10 mouse cellular contexts compared by ENCODE assay signal in the genomic region with DNA sequence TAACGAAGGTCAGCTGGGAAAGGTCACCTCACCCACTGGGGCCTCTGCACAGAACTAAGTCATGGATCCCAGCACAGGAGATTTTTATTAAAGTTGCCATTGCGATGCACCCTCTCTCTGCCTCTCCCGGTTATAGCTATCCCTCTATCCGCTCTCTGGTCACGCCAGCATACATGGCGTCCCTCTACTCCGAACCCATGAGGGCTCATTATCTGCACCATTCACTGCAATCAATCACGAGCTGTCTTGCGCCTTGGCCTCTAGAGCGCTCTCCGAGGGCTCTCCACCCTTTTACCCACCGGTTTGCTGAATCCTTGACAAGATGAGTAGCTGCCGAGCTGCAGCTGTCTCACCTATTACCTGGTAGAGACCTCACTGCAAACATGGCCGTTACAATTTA. TPM values are rescaled to one million over a fixed set of nuclear protein-coding genes. Genes with fewer than 3 reads are reported as not detected.
DNase-seq lines count a peak whose midpoint lies in the region; ATAC-seq and TF ChIP-seq lines count a peak whose summit lies in the region.
"Had no signal": no experiment of that assay in that cellular context is flagged by ENCODE, and none has a peak within 500 bp of the region (broad histone marks: within the 10 kb centered on the region; RNA-seq: fewer than 3 reads in every experiment).

No protein-coding gene starts in this region.

- peak in 1 of 2 experiments; percentile 5 for DNase-seq in heart, adult 2 months
- no peak for DNase-seq in heart, postnatal 14 days
- DNase-seq in urinary bladder, adult 2 months (ENCODE audit: low spot score): no peak
- DNase-seq in MN1 (ENCODE audit: low spot score): no peak
- DNase-seq in thymus, postnatal 36 days: no peak
- DNase-seq: kidney, adult 18-20 months; right cerebral cortex, postnatal 4 days had no signal

- peak overlapping the region; percentile 83 for H3K27ac ChIP-seq in heart, adult 2 months
- H3K27ac ChIP-seq in forebrain, embryonic 12.5 days: peak overlapping the region; percentile 56; the same call in 1 of the 2 replicates
- H3K27ac ChIP-seq in limb, embryonic 12.5 days: no peak overlapping the region
- H3K27ac ChIP-seq in midbrain, embryonic 16.5 days (ENCODE audit: low read length): 0 out of 2 replicates have a peak overlapping the region, but pooled peaks have one; percentile 34

- H3K4me2 ChIP-seq in forebrain, embryonic 12.5 days: no peak overlapping the region
- H3K4me2 ChIP-seq in limb, embryonic 12.5 days: 0 out of 2 replicates have a peak overlapping the region, but pooled peaks have one; percentile 8
- H3K4me2 ChIP-seq in midbrain, embryonic 16.5 days (ENCODE audit: low read length): peak overlapping the region; percentile 33

- H3K27me3 ChIP-seq in heart, adult 2 months (ENCODE audit: control insufficient read depth, insufficient read depth, low read length): no peaks in the 10 kb centered on the region
- H3K27me3 ChIP-seq in forebrain, embryonic 12.5 days: no peaks in the 10 kb centered on the region
- no peaks in the 10 kb centered on the region for H3K27me3 ChIP-seq in limb, embryonic 12.5 days
- H3K27me3 ChIP-seq in midbrain, embryonic 16.5 days (ENCODE audit: control insufficient read depth, insufficient read depth, low read depth, low read length): no peaks in the 10 kb centered on the region

- H3K36me3 ChIP-seq in heart, adult 2 months (ENCODE audit: control insufficient read depth, insufficient read depth, low read length): peaks cover 6% of the 10 kb centered on the region
- H3K36me3 ChIP-seq in forebrain, embryonic 12.5 days (replicated peaks): peaks cover 17% of the 10 kb centered on the region
- peaks cover 16% of the 10 kb centered on the region for H3K36me3 ChIP-seq in limb, embryonic 12.5 days
- peaks cover 2% of the 10 kb centered on the region; the same call in 1 of the 2 replicates for H3K36me3 ChIP-seq in midbrain, embryonic 16.5 days (ENCODE audit: control insufficient read depth, insufficient read depth, low read length)

- TF ChIP-seq CTCF in heart, adult 2 months (IDR thresholded peaks at IDR 0.05): no peak

- 89% methylated on average over 14 of the region's 14 CpGs for WGBS in heart, adult 2 months
- 73% methylated on average over 14 of the region's 14 CpGs for WGBS in forebrain, embryonic 12.5 days
- 50% methylated on average over 14 of the region's 14 CpGs for WGBS in limb, embryonic 12.5 days
- WGBS in midbrain, embryonic 16.5 days: 56% methylated on average over 14 of the region's 14 CpGs

- no peak overlapping the region for H3K4me3 ChIP-seq in heart, adult 2 months
- H3K4me3 ChIP-seq in forebrain, embryonic 12.5 days (replicated peaks): no peak overlapping the region
- no peak overlapping the region for H3K4me3 ChIP-seq in limb, embryonic 12.5 days (replicated peaks)
- no peak overlapping the region for H3K4me3 ChIP-seq in midbrain, embryonic 16.5 days (ENCODE audit: low read depth, low read length)

- no peak overlapping the region for H3K9ac ChIP-seq in heart, adult 2 months (ENCODE audit: low read depth, low read length)
- H3K9ac ChIP-seq in forebrain, embryonic 12.5 days: no peak overlapping the region
- H3K9ac ChIP-seq in limb, embryonic 12.5 days (replicated peaks): no peak overlapping the region
- H3K9ac ChIP-seq in midbrain, embryonic 16.5 days (ENCODE audit: low read depth, low read length): no peak overlapping the region

- ATAC-seq in forebrain, embryonic 12.5 days (ENCODE audit: low FRiP score): no peak
- no peak for ATAC-seq in limb, embryonic 12.5 days (ENCODE audit: insufficient number of reproducible peaks, insufficient read depth, low FRiP score, low TSS enrichment, low read depth)
- ATAC-seq in midbrain, embryonic 16.5 days: no peak

- H3K79me2 ChIP-seq in heart, adult 2 months (replicated peaks; ENCODE audit: control insufficient read depth, insufficient read depth, low read length): peaks cover 2% of the 10 kb centered on the region; the same call in 1 of the 2 replicates

- H3K9me3 ChIP-seq in forebrain, embryonic 12.5 days: no peaks in the 10 kb centered on the region
- no peaks in the 10 kb centered on the region for H3K9me3 ChIP-seq in limb, embryonic 12.5 days
- no peaks in the 10 kb centered on the region for H3K9me3 ChIP-seq in midbrain, embryonic 16.5 days (replicated peaks; ENCODE audit: control insufficient read depth, low read length, poor library complexity, severe bottlenecking)

- no peak for TF ChIP-seq POLR2A in heart, adult 2 months (IDR thresholded peaks at IDR 0.05; ENCODE audit: insufficient read depth, low read depth, low read length)

- intact Hi-C loops in heart, adult 2 months (cut with DNase I): no loop called here
- intact Hi-C loops in heart, postnatal 14 days (cut with DNase I): no loop called here

- H3K4me1 ChIP-seq in heart, adult 2 months (ENCODE audit: control insufficient read depth, insufficient read depth, low read length): peaks cover 23% of the 10 kb centered on the region
- peaks cover 58% of the 10 kb centered on the region for H3K4me1 ChIP-seq in forebrain, embryonic 12.5 days
- H3K4me1 ChIP-seq in limb, embryonic 12.5 days (replicated peaks): peaks cover 45% of the 10 kb centered on the region
- peaks cover 62% of the 10 kb centered on the region for H3K4me1 ChIP-seq in midbrain, embryonic 16.5 days (ENCODE audit: control insufficient read depth, insufficient read depth, low read length)

- no peak for TF ChIP-seq EP300 in heart, adult 2 months (IDR thresholded peaks at IDR 0.05; ENCODE audit: insufficient read depth, low read depth, low read length)

RNA-seq across cellular contexts. Expression of a gene that starts 5.8 kb away (rescaled TPM):
- total RNA-seq in heart, adult 2 months (2021): 10 to 100 TPM; 21.9 to 25.4 TPM
- polyA plus RNA-seq in heart, adult 2 months (2012; rRNA removed): 17.5 and 19.4 TPM in 2 replicates
- total RNA-seq in heart, postnatal 14 days (2021): 10 to 100 TPM; 14.8 to 15.4 TPM
- polyA plus RNA-seq in forebrain, embryonic 12.5 days (2016; fragmentation: Nextera tagmentation; extraction: Ambion mirVana): 24.0 and 26.9 TPM in 2 replicates
- polyA plus RNA-seq in limb, embryonic 12.5 days (2016; fragmentation: Nextera tagmentation; extraction: Ambion mirVana): 17.7 and 19.0 TPM in 2 replicates
- polyA plus RNA-seq in midbrain, embryonic 16.5 days (2015; fragmentation: Nextera tagmentation; extraction: Ambion mirVana): 33.3 and 38.1 TPM in 2 replicates
- polyA plus RNA-seq in urinary bladder, adult 2 months (2012; rRNA removed): 7.9 and 9.8 TPM in 2 replicates

RNA-seq across cellular contexts. Expression of a gene that starts 32.1 kb away (rescaled TPM):
- 10 to 100 TPM; 14.6 to 16.0 TPM for total RNA-seq in heart, adult 2 months (2021)
- polyA plus RNA-seq in heart, adult 2 months (2012; rRNA removed): 8.9 and 24.1 TPM in 2 replicates
- total RNA-seq in heart, postnatal 14 days (2021): 10 to 100 TPM; 17.7 to 19.0 TPM
- 14.7 and 16.1 TPM in 2 replicates for polyA plus RNA-seq in forebrain, embryonic 12.5 days (2016; fragmentation: Nextera tagmentation; extraction: Ambion mirVana)
- polyA plus RNA-seq in limb, embryonic 12.5 days (2016; fragmentation: Nextera tagmentation; extraction: Ambion mirVana): 21.2 and 21.3 TPM in 2 replicates
- polyA plus RNA-seq in midbrain, embryonic 16.5 days (2015; fragmentation: Nextera tagmentation; extraction: Ambion mirVana): 10.3 and 10.5 TPM in 2 replicates
- 20.2 and 20.8 TPM in 2 replicates for polyA plus RNA-seq in urinary bladder, adult 2 months (2012; rRNA removed)
